Mouse (Mus musculus) neural tube, embryonic 12.5 days (tissue): ENCODE data around the gene Gm2056. TPM values are rescaled to one million over a fixed set of nuclear protein-coding genes. Genes with fewer than 3 reads are reported as not detected.
"Not testable (repeated sequence)": the region's sequence is repeated elsewhere in the genome, so short reads cannot be mapped to it uniquely, and the experiment has no call there.

Experiments
- ATAC-seq: fragments of 200-750 bp; cut with Nextera tagmentation; 2 replicates; pipeline ENCODE4 v1.8.0; 2017; ENCODE audit warnings: low read depth, mild to moderate bottlenecking, moderate TSS enrichment, moderate library complexity; ENCODE audit not compliant: low FRiP score
- H3K27ac ChIP-seq: fragments of 300-500 bp; sonication (generic); 2 replicates; pipeline ENCODE4 v1.5.1; 2016
- H3K27me3 ChIP-seq: fragments of 300-500 bp; sonication (generic); replicated peaks from 2 replicates; pipeline ENCODE4 v1.6.1; 2016; ENCODE audit warnings: mild to moderate bottlenecking
- H3K36me3 ChIP-seq: fragments of 300-500 bp; sonication (generic); 2 replicates; pipeline ENCODE4 v1.6.1; 2016; ENCODE audit warnings: mild to moderate bottlenecking
- H3K4me1 ChIP-seq: fragments of 300-500 bp; sonication (generic); 2 replicates; pipeline ENCODE4 v1.6.1; 2016
- H3K4me2 ChIP-seq: fragments of 300-500 bp; sonication (generic); replicated peaks from 2 replicates; pipeline ENCODE4 v1.6.1; 2016; ENCODE audit warnings: mild to moderate bottlenecking
- H3K4me3 ChIP-seq: fragments of 300-500 bp; sonication (generic); 2 replicates; pipeline ENCODE4 v1.5.1; 2016
- H3K9ac ChIP-seq: fragments of 300-500 bp; sonication (generic); 2 replicates; pipeline ENCODE4 v1.6.1; 2016; ENCODE audit warnings: mild to moderate bottlenecking
- H3K9me3 ChIP-seq: fragments of 300-500 bp; sonication (generic); 2 replicates; pipeline ENCODE4 v1.6.1; 2016; ENCODE audit warnings: mild to moderate bottlenecking
- WGBS: fragments of 180-500 bp; shearing (Covaris S2); methylation state at CpG from one replicate; pipeline ENCODE4 v1.1.7; 2016; 5-methylcytosine and 5-hydroxymethylcytosine counted together
- polyA plus RNA-seq: library from polyadenylated mRNA; unstranded; fragments of >200 nt; fragmentation: Nextera tagmentation; extraction: Ambion mirVana; gene quantifications from 2 replicates; pipeline ENCODE4 v1.2.1, GENCODE M21; 2016

Gm2056 gene
- not detected in 2 replicates for polyA plus RNA-seq

- H3K9me3 ChIP-seq: peaks cover 11% of the 10 kb centered on the region; the same call in 1 of the 2 replicates
- H3K36me3 ChIP-seq, H3K4me2 ChIP-seq, H3K9ac ChIP-seq, H3K4me3 ChIP-seq, ATAC-seq, H3K27me3 ChIP-seq, H3K4me1 ChIP-seq, H3K27ac ChIP-seq: not testable (repeated sequence)
- 94% methylated on average over 1 of the region's 1 CpGs for WGBS
Measured at GRCm38 (mm10) chr12:88026704-88027103, at the start of gene Gm2056. TSS of gene Gm2056 (plus strand) at chr12:88027004.

- H3K9me3 ChIP-seq, H3K27ac ChIP-seq, H3K27me3 ChIP-seq, ATAC-seq, H3K4me1 ChIP-seq, H3K36me3 ChIP-seq, H3K4me3 ChIP-seq, H3K9ac ChIP-seq, H3K4me2 ChIP-seq: not testable (repeated sequence)
Measured at GRCm38 (mm10) chr12:87984000-87984399, 42.8 kb upstream of the Gm2056 start.

- not testable (repeated sequence) for H3K27me3 ChIP-seq, H3K36me3 ChIP-seq, H3K4me1 ChIP-seq, ATAC-seq, H3K27ac ChIP-seq, H3K4me2 ChIP-seq, H3K9ac ChIP-seq, H3K9me3 ChIP-seq, H3K4me3 ChIP-seq
- 83% methylated on average over 3 of the region's 3 CpGs for WGBS
Measured at GRCm38 (mm10) chr12:88004118-88004517, 22.7 kb upstream of the Gm2056 start.

GRCm38 (mm10) chr12:88011548-88011947 lies 15.3 kb upstream of the Gm2056 start, which contains the start of gene Gm2075:
TSS of gene Gm2075 (plus strand) at chr12:88011848.
- H3K27ac ChIP-seq, H3K4me3 ChIP-seq, H3K4me1 ChIP-seq, H3K9me3 ChIP-seq, ATAC-seq, H3K4me2 ChIP-seq, H3K9ac ChIP-seq, H3K27me3 ChIP-seq, H3K36me3 ChIP-seq: not testable (repeated sequence)
- 100% methylated on average over 1 of the region's 1 CpGs for WGBS

- 78% methylated on average over 2 of the region's 2 CpGs for WGBS
- not testable (repeated sequence) for H3K4me3 ChIP-seq, H3K27ac ChIP-seq, ATAC-seq, H3K4me1 ChIP-seq, H3K27me3 ChIP-seq, H3K36me3 ChIP-seq, H3K4me2 ChIP-seq, H3K9ac ChIP-seq, H3K9me3 ChIP-seq
Measured at GRCm38 (mm10) chr12:88018671-88019070, 8.1 kb upstream of the Gm2056 start, which contains the start of gene Gm6803. TSS of gene Gm6803 (minus strand) at chr12:88018771.

- not testable (repeated sequence) for H3K27ac ChIP-seq, H3K4me2 ChIP-seq, H3K9ac ChIP-seq, ATAC-seq, H3K4me1 ChIP-seq, H3K4me3 ChIP-seq, H3K27me3 ChIP-seq, H3K36me3 ChIP-seq
- WGBS: 93% methylated on average over 5 of the region's 5 CpGs
- H3K9me3 ChIP-seq: peaks cover 11% of the 10 kb centered on the region; the same call in 1 of the 2 replicates
Measured at GRCm38 (mm10) chr12:88032250-88032649, 5.4 kb downstream of the Gm2056 start.

GRCm38 (mm10) chr12:88039062-88039461 lies 12.3 kb downstream of the Gm2056 start:
- H3K9me3 ChIP-seq, H3K27me3 ChIP-seq, H3K4me1 ChIP-seq, H3K27ac ChIP-seq, H3K4me3 ChIP-seq, ATAC-seq, H3K4me2 ChIP-seq, H3K9ac ChIP-seq, H3K36me3 ChIP-seq: not testable (repeated sequence)

- WGBS: 71% methylated on average over 1 of the region's 1 CpGs
- not testable (repeated sequence) for H3K36me3 ChIP-seq, ATAC-seq
Measured at GRCm38 (mm10) chr12:88039703-88040102, 12.9 kb downstream of the Gm2056 start.

GRCm38 (mm10) chr12:88045226-88045625 lies 18.4 kb downstream of the Gm2056 start:
- not testable (repeated sequence) for H3K9ac ChIP-seq, H3K4me2 ChIP-seq, H3K4me3 ChIP-seq, H3K4me1 ChIP-seq, H3K9me3 ChIP-seq, H3K27me3 ChIP-seq, ATAC-seq, H3K36me3 ChIP-seq, H3K27ac ChIP-seq
- 60% methylated on average over 1 of the region's 1 CpGs for WGBS

More at GRCm38 (mm10) chr12:88039703-88040102, 12.9 kb downstream of the Gm2056 start:
- H3K4me1 ChIP-seq, H3K27ac ChIP-seq, H3K27me3 ChIP-seq, H3K4me2 ChIP-seq, H3K4me3 ChIP-seq, H3K9me3 ChIP-seq, H3K9ac ChIP-seq: not testable (repeated sequence)

Other genes starting within 250 kb of the Gm2056 start
- gene Gm21936, start 231.5 kb upstream of the Gm2056 start, polyA plus RNA-seq: not detected in 2 replicates
- gene BB287469, start 210.4 kb upstream of the Gm2056 start, polyA plus RNA-seq: not detected in 2 replicates
- gene Gm2001, start 184.7 kb upstream of the Gm2056 start, polyA plus RNA-seq: not detected in 2 replicates
- not detected in 2 replicates for gene Gm2016, start 152.9 kb upstream of the Gm2056 start, polyA plus RNA-seq
- gene Gm2022, start 131.6 kb upstream of the Gm2056 start, polyA plus RNA-seq: not detected in 2 replicates
- not detected in 2 replicates for gene Gm2035, start 107.1 kb upstream of the Gm2056 start, polyA plus RNA-seq
- gene Gm2042, start 72.9 kb upstream of the Gm2056 start, polyA plus RNA-seq: not detected in 2 replicates
- gene Gm2075, start 15.2 kb upstream of the Gm2056 start, polyA plus RNA-seq: not detected in 2 replicates
- not detected in 2 replicates for gene Gm6803, start 8.2 kb upstream of the Gm2056 start, polyA plus RNA-seq
- gene Gm16368, start 56.7 kb downstream of the Gm2056 start, polyA plus RNA-seq: not detected in 2 replicates
- gene Gm10436, start 155.1 kb downstream of the Gm2056 start, polyA plus RNA-seq: not detected in 2 replicates
- not detected in 2 replicates for gene Gm8332, start 223.1 kb downstream of the Gm2056 start, polyA plus RNA-seq
- not detected in 2 replicates for gene Gm5662, start 247.5 kb downstream of the Gm2056 start, polyA plus RNA-seq